Mouse (Mus musculus): Measurements from ENCODE around the gene Tssk3.
"Not testable (repeated sequence)": the region's sequence is repeated elsewhere in the genome, so short reads cannot be mapped to it uniquely, and the experiment has no call there.

Tssk3 gene

GRCm38 (mm10) chr4:129490972-129491880, at the start of gene Tssk3, which contains the start of gene Fam229a:
TSS of gene Tssk3 (minus strand) at chr4:129491022.
TSS of gene Fam229a (plus strand) at chr4:129491190.
- DNase-seq: peak; percentile 40

- peak; percentile 42 for DNase-seq
Measured at GRCm38 (mm10) chr4:129540012-129540411, 49.2 kb upstream of the Tssk3 start.

- not testable (repeated sequence) for DNase-seq
Measured at GRCm38 (mm10) chr4:129528901-129529300, 38.1 kb upstream of the Tssk3 start.

- DNase-seq: no peak
Measured at GRCm38 (mm10) chr4:129525889-129526288, 35.1 kb upstream of the Tssk3 start.

- DNase-seq: no peak
Measured at GRCm38 (mm10) chr4:129525338-129525737, 34.5 kb upstream of the Tssk3 start.

GRCm38 (mm10) chr4:129518519-129518918, 27.7 kb upstream of the Tssk3 start:
- DNase-seq: no peak

GRCm38 (mm10) chr4:129516925-129517324, 26.1 kb upstream of the Tssk3 start:
- peak; percentile 54 for DNase-seq

- DNase-seq: peak; percentile 28
Measured at GRCm38 (mm10) chr4:129514300-129514898, 23.6 kb upstream of the Tssk3 start.

GRCm38 (mm10) chr4:129513891-129514290, 23.1 kb upstream of the Tssk3 start:
- no peak for DNase-seq

GRCm38 (mm10) chr4:129513086-129513767, 22.4 kb upstream of the Tssk3 start, which contains the start of gene Marcksl1:
TSS of gene Marcksl1 (plus strand) at chr4:129513581.
- peak; percentile 78 for DNase-seq

- no peak for DNase-seq
Measured at GRCm38 (mm10) chr4:129511413-129512096, 20.7 kb upstream of the Tssk3 start.

GRCm38 (mm10) chr4:129510723-129511412, 20.0 kb upstream of the Tssk3 start:
- DNase-seq: no peak

- no peak for DNase-seq
Measured at GRCm38 (mm10) chr4:129509650-129510049, 18.8 kb upstream of the Tssk3 start.

- peak; percentile 23 for DNase-seq
Measured at GRCm38 (mm10) chr4:129508834-129509600, 18.2 kb upstream of the Tssk3 start.

- no peak for DNase-seq
Measured at GRCm38 (mm10) chr4:129508237-129508515, 17.4 kb upstream of the Tssk3 start.

- DNase-seq: no peak
Measured at GRCm38 (mm10) chr4:129507434-129508236, 16.8 kb upstream of the Tssk3 start.

GRCm38 (mm10) chr4:129505511-129505910, 14.7 kb upstream of the Tssk3 start:
- DNase-seq: no peak

- DNase-seq: peak; percentile 44
Measured at GRCm38 (mm10) chr4:129502901-129503444, 12.2 kb upstream of the Tssk3 start.

GRCm38 (mm10) chr4:129502327-129502888, 11.6 kb upstream of the Tssk3 start:
- DNase-seq: no peak
